Mouse (Mus musculus) midbrain, embryonic 14.5 days (tissue): ENCODE results near the gene Hspb9. TPM values are rescaled to one million over a fixed set of nuclear protein-coding genes. Genes with fewer than 3 reads are reported as not detected.
A peak's percentile ranks its signal among the peaks of the same experiment; 100 is the strongest.

ENCODE experiments used
- ATAC-seq: fragments of 200-750 bp; cut with Nextera tagmentation; 2 replicates; pipeline ENCODE4 v1.8.0; 2017; ENCODE audit warnings: moderate number of reproducible peaks, moderate library complexity; ENCODE audit not compliant: low FRiP score, low TSS enrichment
- DNase-seq: peaks from one replicate; pipeline ENCODE4 v3.0.0-alpha.2; 2015
- H3K27ac ChIP-seq: fragments of 300-500 bp; sonication (generic); replicated peaks from 2 replicates; pipeline ENCODE4 v1.5.1; 2014; ENCODE audit warnings: mild to moderate bottlenecking, low read depth, low read length, moderate library complexity
- H3K27me3 ChIP-seq: fragments of 300-500 bp; sonication (generic); 2 replicates; pipeline ENCODE4 v1.6.1; 2014; ENCODE audit warnings: low read length, control low read depth, mixed read lengths; ENCODE audit not compliant: control insufficient read depth, insufficient read depth
- H3K36me3 ChIP-seq: fragments of 300-500 bp; sonication (generic); 2 replicates; pipeline ENCODE4 v1.6.1; 2014; ENCODE audit warnings: low read length, control low read depth; ENCODE audit not compliant: control insufficient read depth, insufficient read depth
- H3K4me1 ChIP-seq: fragments of 300-500 bp; sonication (generic); 2 replicates; pipeline ENCODE4 v1.6.1; 2014; ENCODE audit warnings: mild to moderate bottlenecking, antibody characterized with exemption, low read length, control low read depth; ENCODE audit not compliant: control insufficient read depth, insufficient read depth
- H3K4me2 ChIP-seq: fragments of 300-500 bp; sonication (generic); 2 replicates; pipeline ENCODE4 v1.6.1; 2014; ENCODE audit warnings: mild to moderate bottlenecking, low read length, moderate library complexity
- H3K4me3 ChIP-seq: fragments of 300-500 bp; sonication (generic); replicated peaks from 2 replicates; pipeline ENCODE4 v1.5.1; 2014; ENCODE audit warnings: low read depth, low read length
- H3K9ac ChIP-seq: fragments of 300-500 bp; sonication (generic); replicated peaks from 2 replicates; pipeline ENCODE4 v1.6.1; 2014; ENCODE audit warnings: mild to moderate bottlenecking, low read length, moderate library complexity
- H3K9me3 ChIP-seq: fragments of 300-500 bp; sonication (generic); 2 replicates; pipeline ENCODE4 v1.6.1; 2016; ENCODE audit warnings: low read length, control low read depth, mixed read lengths; ENCODE audit not compliant: control insufficient read depth
- WGBS: fragments of 180-500 bp; shearing (Covaris S2); extraction: QIAGEN DNeasy Blood & Tissue Kit; methylation state at CpG from one replicate; pipeline ENCODE4 v1.1.7; 2014; 5-methylcytosine and 5-hydroxymethylcytosine counted together
- polyA plus RNA-seq: library from polyadenylated mRNA; unstranded; fragments of >200 nt; fragmentation: Nextera tagmentation; extraction: Ambion mirVana; gene quantifications from 2 replicates; pipeline ENCODE4 v1.2.1, GENCODE M21; 2014

Hspb9 gene
- polyA plus RNA-seq, 1 experiment from 2014 or later = 0.70 TPM

DNA sequence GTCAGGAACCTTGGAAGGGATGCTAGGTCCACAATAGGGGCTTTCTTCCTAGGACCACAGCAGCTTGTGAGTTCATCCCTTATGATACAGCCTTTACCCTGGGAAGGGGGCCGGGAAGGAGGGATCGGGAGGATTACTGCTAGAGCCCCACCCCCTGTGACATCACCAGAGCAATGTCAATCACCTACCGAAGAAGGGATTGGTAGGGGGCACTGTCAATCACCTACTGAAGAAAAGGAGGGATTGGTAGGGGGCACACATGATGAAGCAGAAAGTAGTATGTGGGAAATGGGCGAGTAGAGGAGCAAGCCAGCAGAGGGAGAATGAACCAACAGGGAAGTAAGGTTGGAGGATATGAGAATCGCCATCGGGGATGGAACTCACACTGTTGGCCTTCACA is 42.8 kb downstream of the Hspb9 start:
- Histone ChIP-seq H3K27ac (no peak overlapping the region), H3K9ac (no peak overlapping the region), H3K4me1 (peaks cover 10% of the 10 kb centered on the region; the same call in 1 of the 2 replicates), H3K4me3 (no peak overlapping the region), H3K27me3 (no peaks in the 10 kb centered on the region), H3K36me3 (peaks cover 31% of the 10 kb centered on the region), H3K9me3 (no peaks in the 10 kb centered on the region), H3K4me2 (no peak overlapping the region)
- ATAC-seq = no peak
- WGBS = 62% methylated on average over 6 of the region's 6 CpGs
- DNase-seq = no peak

DNA sequence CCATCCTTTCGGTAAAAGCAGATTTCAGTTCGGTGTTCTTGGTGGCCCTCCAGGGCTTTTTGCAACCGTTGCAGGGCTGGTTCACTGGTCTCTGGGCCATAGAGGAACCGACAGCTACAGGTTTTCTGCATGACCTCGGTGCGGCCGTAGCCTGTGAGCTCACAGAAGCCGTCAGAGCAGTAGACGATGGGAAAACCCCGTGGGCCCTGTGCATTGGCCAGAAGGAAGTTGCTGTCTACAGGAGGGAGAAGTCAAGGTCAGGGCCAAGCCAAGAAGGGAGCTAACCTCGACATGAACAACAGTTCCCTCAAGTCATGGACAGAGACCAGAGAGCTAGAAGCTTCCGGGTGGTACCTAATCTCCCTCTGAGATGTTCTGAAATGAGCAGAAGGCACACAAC is 43.9 kb downstream of the Hspb9 start:
- Histone ChIP-seq H3K4me1 (peaks cover 10% of the 10 kb centered on the region; the same call in 1 of the 2 replicates), H3K27ac (no peak overlapping the region), H3K4me3 (no peak overlapping the region), H3K9ac (no peak overlapping the region), H3K4me2 (no peak overlapping the region), H3K27me3 (no peaks in the 10 kb centered on the region), H3K9me3 (no peaks in the 10 kb centered on the region), H3K36me3 (peaks cover 23% of the 10 kb centered on the region)
- DNase-seq (no peak), ATAC-seq (no peak)
- 92% methylated on average over 12 of the region's 12 CpGs for WGBS

DNA sequence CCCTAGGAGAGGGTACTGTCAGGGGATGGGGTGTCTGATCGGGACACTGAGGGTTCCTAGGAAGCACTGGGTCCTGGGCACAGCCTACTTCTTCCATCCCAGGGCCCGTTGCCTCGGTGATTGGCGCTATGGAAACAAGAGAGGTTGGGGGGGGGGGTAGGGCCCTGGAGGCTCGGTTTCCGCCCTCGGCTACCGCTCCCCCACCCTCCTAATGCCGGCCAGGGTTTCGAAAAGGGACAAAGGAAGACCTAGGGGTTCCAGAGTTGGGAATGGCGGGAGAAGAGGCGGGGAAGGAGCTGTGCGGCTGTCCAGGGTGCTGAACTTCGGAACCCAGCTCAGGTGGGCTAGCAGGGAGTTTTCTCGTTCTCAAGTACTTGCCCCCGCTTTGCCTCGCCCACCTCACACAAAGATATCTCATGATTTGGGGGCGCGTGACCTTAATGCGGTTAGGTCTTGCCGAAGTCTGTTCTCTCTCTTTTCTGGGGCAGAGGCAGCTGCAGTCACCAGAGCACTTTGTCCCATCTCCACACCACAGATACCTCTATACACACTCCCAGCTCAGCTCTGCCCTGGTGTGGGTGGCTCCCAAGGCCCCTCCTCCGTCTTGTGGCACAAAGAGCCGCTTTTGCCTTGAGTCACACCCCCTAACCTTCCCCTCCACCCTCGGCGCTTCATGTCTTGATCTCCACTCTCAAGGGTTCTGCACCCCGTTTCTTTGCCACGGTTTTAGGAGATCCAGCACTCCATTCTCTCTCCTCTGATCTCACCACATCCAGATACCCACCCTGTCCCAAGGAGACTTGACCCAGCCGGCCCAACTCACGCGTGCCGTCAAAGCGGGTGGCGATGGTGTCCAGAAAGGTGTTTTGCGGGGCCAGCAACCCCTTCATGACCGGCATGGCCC is 45.3 kb downstream of the Hspb9 start:
- peak; percentile 14; the same call in 1 of the 2 replicates for ATAC-seq
- H3K36me3 ChIP-seq = peaks cover 18% of the 10 kb centered on the region
- DNase-seq = peak; percentile 58
- H3K4me2 ChIP-seq = peak overlapping the region; percentile 71
- WGBS = 1% methylated on average over 35 of the region's 35 CpGs
- H3K9me3 ChIP-seq = no peaks in the 10 kb centered on the region
- H3K27ac ChIP-seq = peak overlapping the region; percentile 71
- H3K9ac ChIP-seq = peak overlapping the region; percentile 73
- H3K4me1 ChIP-seq = peaks cover 10% of the 10 kb centered on the region; the same call in 1 of the 2 replicates
- no peaks in the 10 kb centered on the region for H3K27me3 ChIP-seq
- peak overlapping the region; percentile 53 for H3K4me3 ChIP-seq

DNA sequence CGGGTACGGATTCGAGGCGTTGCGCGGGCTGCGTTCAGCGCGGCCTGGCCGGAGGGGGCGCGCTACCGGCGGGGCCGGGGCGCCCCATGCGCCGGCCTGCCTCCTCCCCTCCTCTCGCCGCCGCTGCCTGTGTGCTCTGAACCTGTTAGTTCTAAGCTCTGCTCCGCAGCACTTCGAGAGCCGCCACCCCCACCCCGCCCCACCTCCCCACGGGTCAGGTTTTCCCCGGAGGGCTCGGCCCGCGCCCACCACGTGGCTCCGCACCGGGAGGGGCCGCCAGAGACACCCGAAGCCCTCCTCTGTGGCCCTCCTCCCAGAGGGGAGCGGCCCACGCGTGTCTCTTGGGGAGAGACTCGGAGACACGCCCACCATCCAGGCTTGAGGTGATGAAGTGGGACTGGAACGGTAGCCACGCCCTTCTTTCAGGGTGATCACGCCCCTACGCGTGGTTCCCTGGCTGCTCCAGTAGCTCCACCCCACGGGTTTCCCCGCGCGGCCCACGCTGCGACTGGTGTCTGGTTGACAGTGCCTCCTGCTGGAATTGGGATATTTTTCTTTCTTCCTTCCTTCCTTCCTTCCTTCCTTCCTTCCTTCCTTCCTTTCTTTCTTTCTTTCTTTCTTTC is 46.1 kb downstream of the Hspb9 start, which contains the start of gene Kcnh4:
Gene Kcnh4 (minus strand): TSS at position 332 of the 623 bp plus-strand sequence.
- H3K4me3 ChIP-seq = peak within 1 kb of the TSS; percentile 53
- H3K36me3 ChIP-seq = peaks cover 13% of the 10 kb centered on the region
- no peaks in the 10 kb centered on the region for H3K27me3 ChIP-seq
- peak within 1 kb of the TSS; percentile 71 for H3K27ac ChIP-seq
- ATAC-seq (peak; percentile 60; the same call in 1 of the 2 replicates), DNase-seq (peak; percentile 89)
- H3K4me2 ChIP-seq = peak within 1 kb of the TSS; percentile 71
- under 1% methylated on average over 51 of the region's 51 CpGs for WGBS
- peak within 1 kb of the TSS; percentile 73 for H3K9ac ChIP-seq
- H3K9me3 ChIP-seq = no peaks in the 10 kb centered on the region
- H3K4me1 ChIP-seq = peaks cover 10% of the 10 kb centered on the region; the same call in 1 of the 2 replicates

DNA sequence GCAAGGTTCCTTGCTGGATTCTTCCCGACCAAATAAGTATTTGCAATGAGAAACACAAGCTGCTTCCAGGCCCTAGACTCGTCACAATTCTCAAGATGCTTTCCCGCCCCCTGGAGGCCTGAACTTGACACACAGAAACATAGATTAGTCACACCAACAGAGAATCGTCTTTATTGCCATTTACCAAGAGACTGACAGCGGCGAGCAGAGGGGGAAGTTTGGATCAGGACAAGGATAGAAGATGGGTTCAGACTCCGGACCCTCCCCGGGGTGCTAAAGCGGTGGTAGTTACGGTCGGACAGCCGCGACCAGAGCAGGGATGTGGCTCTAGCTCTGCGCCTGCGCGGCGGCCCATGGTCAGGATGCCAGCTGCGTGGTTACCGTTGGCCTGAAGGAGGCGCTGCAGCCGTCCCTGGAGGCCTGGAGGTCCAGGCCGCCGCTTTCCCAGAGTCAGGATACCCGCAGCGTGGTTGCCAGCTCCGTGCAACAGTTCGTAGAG is 47.9 kb downstream of the Hspb9 start:
- Histone ChIP-seq H3K36me3 (no peaks in the 10 kb centered on the region), H3K27me3 (no peaks in the 10 kb centered on the region), H3K9me3 (no peaks in the 10 kb centered on the region), H3K27ac (no peak overlapping the region), H3K9ac (peak overlapping the region; percentile 36), H3K4me1 (peaks cover 10% of the 10 kb centered on the region; the same call in 1 of the 2 replicates), H3K4me2 (peak overlapping the region; percentile 60), H3K4me3 (peak overlapping the region; percentile 38)
- under 1% methylated on average over 27 of the region's 27 CpGs for WGBS
- ATAC-seq = peak; percentile 50
- peak; percentile 93 for DNase-seq

DNA sequence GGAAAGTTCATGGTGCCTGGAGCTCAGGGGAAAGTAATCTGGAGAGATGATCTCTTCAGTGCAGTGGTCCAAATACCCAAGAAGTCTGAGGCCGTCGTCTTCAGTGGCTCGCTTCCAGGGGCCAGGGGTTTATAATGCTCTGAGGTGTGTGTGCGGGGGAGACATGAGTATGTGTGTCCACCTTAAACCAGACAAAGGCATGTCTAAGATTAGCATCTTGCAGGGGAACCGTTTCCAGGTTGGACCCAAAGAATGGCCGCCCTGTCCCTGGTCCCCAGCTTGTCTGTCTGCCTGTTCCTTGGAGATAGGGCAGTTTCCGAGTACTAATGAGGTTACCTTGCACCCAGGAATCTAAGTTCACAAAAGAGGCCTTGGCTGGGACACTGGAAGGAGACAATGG is 49.2 kb downstream of the Hspb9 start, which contains the start of gene Hcrt:
Gene Hcrt (minus strand): TSS at position 101 of the 400 bp plus-strand sequence.
- Histone ChIP-seq H3K36me3 (no peaks in the 10 kb centered on the region), H3K9ac (peak within 1 kb of the TSS; percentile 36), H3K27me3 (no peaks in the 10 kb centered on the region), H3K4me3 (peak within 1 kb of the TSS; percentile 38), H3K27ac (no peak within 1 kb of the TSS), H3K9me3 (no peaks in the 10 kb centered on the region), H3K4me1 (peaks cover 10% of the 10 kb centered on the region; the same call in 1 of the 2 replicates), H3K4me2 (peak within 1 kb of the TSS; percentile 60)
- DNase-seq = no peak
- WGBS = 88% methylated on average over 7 of the region's 7 CpGs
- no peak for ATAC-seq

Other genes starting within 250 kb of the Hspb9 start
- gene Klhl11, start 241.1 kb upstream of the Hspb9 start, polyA plus RNA-seq = 17.6 and 18.8 TPM in 2 replicates
- gene Acly, start 185.8 kb upstream of the Hspb9 start, polyA plus RNA-seq = 161 and 219 TPM in 2 replicates
- gene Ttc25, start 168.2 kb upstream of the Hspb9 start, polyA plus RNA-seq = 1.9 and 2.5 TPM in 2 replicates
- 24.8 and 28.7 TPM in 2 replicates for gene Cnp, start 138.9 kb upstream of the Hspb9 start, polyA plus RNA-seq
- gene Nkiras2, start 94.6 kb upstream of the Hspb9 start, polyA plus RNA-seq = 125 and 129 TPM in 2 replicates
- 93.7 and 108 TPM in 2 replicates for gene Dnajc7, start 93.7 kb upstream of the Hspb9 start, polyA plus RNA-seq
- gene Zfp385c, start 21.4 kb upstream of the Hspb9 start, polyA plus RNA-seq = 0.41 and 0.49 TPM in 2 replicates
- 2.0 and 2.1 TPM in 2 replicates for gene Dhx58, start 9.6 kb upstream of the Hspb9 start, polyA plus RNA-seq
- gene Kat2a, start 1.4 kb upstream of the Hspb9 start, polyA plus RNA-seq = 50.0 and 53.7 TPM in 2 replicates
- gene Rab5c, start 24.4 kb downstream of the Hspb9 start, polyA plus RNA-seq = 86.8 and 156 TPM in 2 replicates
- gene Kcnh4, start 46.1 kb downstream of the Hspb9 start, polyA plus RNA-seq = 9.8 and 13.0 TPM in 2 replicates
- gene Hcrt, start 49.1 kb downstream of the Hspb9 start, polyA plus RNA-seq = 0.55 TPM in 1 of 2 replicates, not detected in the other
- 3.0 TPM in 2 replicates for gene Ghdc, start 57.1 kb downstream of the Hspb9 start, polyA plus RNA-seq
- gene Stat5b, start 136.9 kb downstream of the Hspb9 start, polyA plus RNA-seq = 17.2 and 18.6 TPM in 2 replicates
- 1.7 and 1.9 TPM in 2 replicates for gene Stat5a, start 145.5 kb downstream of the Hspb9 start, polyA plus RNA-seq
- 29.6 and 30.6 TPM in 2 replicates for gene Stat3, start 225.7 kb downstream of the Hspb9 start, polyA plus RNA-seq